Mouse (Mus musculus) liver, embryonic 14.5 days (tissue): Measurements from ENCODE around the gene Slc25a38. TPM values are rescaled to one million over a fixed set of nuclear protein-coding genes. Genes with fewer than 3 reads are reported as not detected.
A peak's percentile ranks its signal among the peaks of the same experiment; 100 is the strongest.

ENCODE experiments used
- ATAC-seq: fragments of 200-750 bp; cut with Nextera tagmentation; 2 replicates; pipeline ENCODE4 v1.8.0; 2017; ENCODE audit warnings: moderate number of reproducible peaks, mild to moderate bottlenecking, moderate library complexity; ENCODE audit not compliant: insufficient read depth
- DNase-seq, 3 experiments: peaks; one replicate each; pipeline ENCODE4 v3.0.0-alpha.2; 2012 to 2013; ENCODE audit warnings: low read depth in 3 of 3, low spot score in 3 of 3
- H3K27ac ChIP-seq: fragments of 300-500 bp; sonication (generic); 2 replicates; pipeline ENCODE4 v1.5.1; 2014; ENCODE audit warnings: moderate library complexity, mild to moderate bottlenecking, control low read depth, inconsistent platforms
- H3K27me3 ChIP-seq: fragments of 300-500 bp; sonication (generic); 2 replicates; pipeline ENCODE4 v1.6.1; 2014; ENCODE audit warnings: mild to moderate bottlenecking, low read length, moderate library complexity; ENCODE audit not compliant: control insufficient read depth, insufficient read depth
- H3K36me3 ChIP-seq: fragments of 300-500 bp; sonication (generic); replicated peaks from 2 replicates; pipeline ENCODE4 v1.6.1; 2014; ENCODE audit warnings: low read depth; ENCODE audit not compliant: control insufficient read depth, insufficient read depth
- H3K4me1 ChIP-seq, 2 experiments: fragments of 200-500 bp in 1 of 2; fragments of 300-500 bp in 1 of 2; sonication (generic) in 1 of 2; replicated peaks; 2 replicates each; pipeline ENCODE4 v1.6.1; 2012 to 2014; ENCODE audit warnings: antibody characterized with exemption in 1 of 2, inconsistent platforms in 1 of 2, low read length in 1 of 2; ENCODE audit not compliant: control insufficient read depth in 2 of 2, insufficient read depth in 2 of 2
- H3K4me2 ChIP-seq: fragments of 300-500 bp; sonication (generic); 2 replicates; pipeline ENCODE4 v1.6.1; 2014; ENCODE audit warnings: low read depth, mild to moderate bottlenecking, control low read depth, moderate library complexity
- H3K4me3 ChIP-seq, 2 experiments: fragments of 200-500 bp in 1 of 2; fragments of 300-500 bp in 1 of 2; sonication (generic) in 1 of 2; 2 replicates each; pipeline ENCODE4 v1.5.1; 2012 to 2014; ENCODE audit warnings: low read depth in 2 of 2, low read length in 2 of 2, mild to moderate bottlenecking in 2 of 2, control low read depth in 1 of 2, inconsistent platforms in 1 of 2, moderate library complexity in 1 of 2; ENCODE audit not compliant: insufficient read depth in 1 of 2
- H3K9ac ChIP-seq: fragments of 300-500 bp; sonication (generic); replicated peaks from 2 replicates; pipeline ENCODE4 v1.6.1; 2014; ENCODE audit warnings: mild to moderate bottlenecking, control low read depth, moderate library complexity
- H3K9me3 ChIP-seq: fragments of 300-500 bp; sonication (generic); 2 replicates; pipeline ENCODE4 v1.6.1; 2016; ENCODE audit warnings: low read length, mixed read lengths; ENCODE audit not compliant: control insufficient read depth
- CTCF ChIP-seq: IDR thresholded peaks from 2 replicates; pipeline ENCODE4 v1.5.1; 2016; ENCODE audit warnings: antibody characterized with exemption, low read depth, control low read depth
- EP300 ChIP-seq: IDR thresholded peaks from 2 replicates; pipeline ENCODE4 v1.6.1; 2016; ENCODE audit warnings: antibody characterized with exemption, low read depth
- whole genome bisulfite sequencing: fragments of 180-500 bp; shearing (Covaris S2); extraction: QIAGEN DNeasy Blood & Tissue Kit; methylation state at CpG from one replicate; pipeline ENCODE4 v1.1.7; 2014; ENCODE audit not compliant: insufficient replicate concordance; 5-methylcytosine and 5-hydroxymethylcytosine counted together
- polyA plus RNA-seq, 2 experiments: library from polyadenylated mRNA; depleted of rRNA in 1 of 2; stranded (reverse) in 1 of 2; unstranded in 1 of 2; fragments of >200 nt; fragmentation: Nextera tagmentation in 1 of 2; extraction: Ambion mirVana in 1 of 2; gene quantifications; 2 replicates each; pipeline versions ENCODE4 v1.2.1 to v1.2.3; 2012 to 2014

The Slc25a38 gene
- polyA plus RNA-seq, 2 experiments = 106 to 118 TPM

- H3K4me3 ChIP-seq = peak within 1 kb of the TSS; percentile 90 to 100
- under 1% methylated on average over 72 of the region's 72 CpGs for WGBS
- H3K36me3 ChIP-seq = peaks cover 63% of the 10 kb centered on the region
- peak within 1 kb of the TSS; percentile 100 for H3K9ac ChIP-seq
- peaks cover 13 to 15% of the 10 kb centered on the region in 2 experiments for H3K4me1 ChIP-seq
- DNase-seq = peak; percentile 93 to 96 (median 93)
- ATAC-seq = peak; percentile 92
- peak within 1 kb of the TSS; percentile 84 for H3K27ac ChIP-seq
- no peaks in the 10 kb centered on the region for H3K27me3 ChIP-seq
- no peak for TF ChIP-seq CTCF
- no peak for TF ChIP-seq EP300
- no peaks in the 10 kb centered on the region for H3K9me3 ChIP-seq
- peak within 1 kb of the TSS; percentile 94 for H3K4me2 ChIP-seq
These were observed 17.5 kb downstream of the Slc25a38 start, which contains the start of gene Rpsa for GRCm38 (mm10) chr9:120127538-120128251. TSS of gene Rpsa (plus strand) at chr9:120127689.

- H3K4me1 ChIP-seq = peaks cover 13 to 15% of the 10 kb centered on the region in 2 experiments
- H3K27ac ChIP-seq = peak overlapping the region; percentile 84
- DNase-seq (no peak), ATAC-seq (no peak)
- no peaks in the 10 kb centered on the region for H3K9me3 ChIP-seq
- peak overlapping the region; percentile 94 for H3K4me2 ChIP-seq
- peaks cover 50% of the 10 kb centered on the region for H3K36me3 ChIP-seq
- H3K4me3 ChIP-seq = peak overlapping the region; percentile 90 to 100
- no peak for TF ChIP-seq EP300
- H3K27me3 ChIP-seq = no peaks in the 10 kb centered on the region
- 19% methylated on average over 10 of the region's 10 CpGs for WGBS
- peak overlapping the region; percentile 100 for H3K9ac ChIP-seq
These were observed 19.1 kb downstream of the Slc25a38 start for GRCm38 (mm10) chr9:120129276-120129675.

- no peaks in the 10 kb centered on the region for H3K27me3 ChIP-seq
- no peak overlapping the region for H3K4me3 ChIP-seq
- H3K36me3 ChIP-seq = peaks cover 45% of the 10 kb centered on the region
- no peak overlapping the region for H3K4me2 ChIP-seq
- H3K4me1 ChIP-seq = peaks cover 11 to 12% of the 10 kb centered on the region in 2 experiments
- TF ChIP-seq EP300 (no peak), CTCF (no peak)
- DNase-seq (no peak), ATAC-seq (no peak)
- WGBS = 80% methylated on average over 3 of the region's 3 CpGs
- no peak overlapping the region for H3K9ac ChIP-seq
- no peak overlapping the region for H3K27ac ChIP-seq
- H3K9me3 ChIP-seq = no peaks in the 10 kb centered on the region
These were observed 21.7 kb downstream of the Slc25a38 start for GRCm38 (mm10) chr9:120131784-120132288.

DNA sequence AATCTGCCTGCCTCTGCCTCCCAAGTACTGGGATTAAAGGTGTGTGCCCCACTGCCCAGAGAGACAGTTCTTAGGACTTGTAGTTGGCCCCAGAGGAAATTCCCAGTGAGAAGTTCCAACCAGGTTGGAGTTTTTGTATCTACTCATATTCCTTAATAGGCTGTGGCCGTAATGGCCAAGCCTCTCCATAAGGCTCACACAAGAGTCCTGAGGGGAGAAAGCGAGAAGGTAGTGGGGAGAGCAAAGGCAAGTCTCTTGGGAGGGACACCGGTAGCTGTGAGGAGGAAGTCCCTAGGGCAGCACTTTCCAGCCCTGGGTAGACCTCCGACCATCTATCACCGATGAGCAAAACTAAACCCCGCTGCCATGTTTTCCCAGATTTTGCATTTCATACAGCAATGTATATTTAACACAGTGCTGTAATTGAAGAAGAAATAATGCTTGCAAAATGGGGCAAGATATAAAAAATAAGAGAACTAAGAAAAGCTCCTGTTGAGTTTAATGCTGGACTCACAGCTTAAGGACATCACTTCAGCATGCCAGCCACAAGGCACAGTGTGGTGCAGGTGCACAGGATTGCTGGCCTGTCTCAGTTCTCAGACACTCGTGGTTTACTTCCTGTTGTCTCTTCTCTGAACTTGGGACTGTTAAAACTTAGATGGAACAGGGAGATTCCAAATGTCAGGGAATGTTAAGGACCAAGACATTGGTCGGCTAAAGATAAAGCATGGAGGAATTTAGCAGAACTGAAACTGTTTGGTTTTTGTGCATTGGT is 23.0 kb downstream of the Slc25a38 start:
- Histone ChIP-seq H3K9me3 (no peaks in the 10 kb centered on the region), H3K4me3 (no peak overlapping the region), H3K27ac (peak overlapping the region; percentile 44), H3K27me3 (no peaks in the 10 kb centered on the region), H3K4me1 (peaks cover 8 to 10% of the 10 kb centered on the region in 2 experiments), H3K4me2 (no peak overlapping the region), H3K36me3 (peaks cover 45% of the 10 kb centered on the region), H3K9ac (no peak overlapping the region)
- no peak for TF ChIP-seq CTCF
- TF ChIP-seq EP300 = no peak
- ATAC-seq = peak; percentile 40; the same call in 1 of the 2 replicates
- WGBS = 25% methylated on average over 8 of the region's 8 CpGs
- DNase-seq = no peak
